ENCODE assay signal across 7 mouse cellular contexts in the genomic region with DNA sequence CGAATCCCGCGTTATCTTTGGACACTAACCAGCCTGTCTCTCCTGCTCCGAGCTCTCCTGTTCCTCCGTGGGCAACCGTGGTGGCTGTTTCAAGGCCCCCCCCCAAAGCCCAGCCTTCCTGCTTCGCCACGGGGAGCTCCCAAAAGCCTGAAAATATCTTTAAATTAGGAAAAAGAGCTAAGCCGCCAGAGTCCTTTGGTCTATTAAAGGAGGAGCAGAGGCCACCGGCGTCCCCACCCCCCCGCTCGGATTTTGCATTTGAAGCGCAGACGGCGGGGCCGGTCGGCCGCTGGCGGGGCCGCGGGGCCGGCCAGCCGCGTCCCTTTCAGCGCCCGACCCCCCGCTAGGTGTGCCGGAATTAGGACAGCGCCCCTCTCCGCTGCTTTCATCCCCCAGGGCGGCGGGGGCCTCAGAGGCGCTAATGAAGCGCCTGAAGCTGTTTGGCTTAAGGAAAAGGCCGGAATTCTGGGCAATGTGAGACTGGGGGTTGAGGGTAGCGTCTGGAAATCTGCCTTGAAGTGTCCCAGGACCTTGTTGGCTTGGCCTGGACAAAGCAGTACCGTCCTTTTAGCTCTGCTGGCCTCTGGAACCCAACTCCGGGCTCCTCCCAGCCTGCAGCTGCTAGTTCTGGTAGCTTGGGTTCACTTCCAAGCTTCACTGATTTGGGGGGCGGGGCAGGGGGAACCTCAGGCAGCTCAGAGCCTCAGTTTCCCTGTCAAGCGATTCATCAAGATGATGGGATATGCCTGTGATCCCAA. TPM values are rescaled to one million over a fixed set of nuclear protein-coding genes. Genes with fewer than 3 reads are reported as not detected.
DNase-seq lines count a peak whose midpoint lies in the region; ATAC-seq lines count a peak whose summit lies in the region.

No protein-coding gene starts in this region.

- WGBS in hindbrain, embryonic 13.5 days, result 1% methylated on average over 41 of the region's 41 CpGs
- under 1% methylated on average over 41 of the region's 41 CpGs for WGBS in midbrain, embryonic 13.5 days

- H3K36me3 ChIP-seq in hindbrain, embryonic 13.5 days, result no peaks in the 10 kb centered on the region
- no peaks in the 10 kb centered on the region for H3K36me3 ChIP-seq in midbrain, embryonic 13.5 days

- peak overlapping the region; percentile 23; the same call in 1 of the 2 replicates for H3K27ac ChIP-seq in hindbrain, embryonic 13.5 days
- peak overlapping the region; percentile 89 for H3K27ac ChIP-seq in midbrain, embryonic 13.5 days

- peak overlapping the region; percentile 65 for H3K4me3 ChIP-seq in hindbrain, embryonic 13.5 days
- peak overlapping the region; percentile 71 for H3K4me3 ChIP-seq in midbrain, embryonic 13.5 days (replicated peaks)

- peaks cover 26% of the 10 kb centered on the region for H3K4me1 ChIP-seq in hindbrain, embryonic 13.5 days (replicated peaks)
- H3K4me1 ChIP-seq in midbrain, embryonic 13.5 days (replicated peaks), result peaks cover 25% of the 10 kb centered on the region

- H3K9ac ChIP-seq in hindbrain, embryonic 13.5 days, result peak overlapping the region; percentile 87
- H3K9ac ChIP-seq in midbrain, embryonic 13.5 days (replicated peaks), result peak overlapping the region; percentile 86

- peak; percentile 20 for DNase-seq in right cerebral cortex, postnatal 14 days
- DNase-seq in right cerebral cortex, adult 18-20 months, result no peak
- peak; percentile 65 for DNase-seq in embryo, embryonic 11 days
- DNase-seq in T-cell, adult 2 months (ENCODE audit: low spot score), result no peak
- no peak for DNase-seq in thymus, postnatal 14 days

- H3K4me2 ChIP-seq in hindbrain, embryonic 13.5 days, result peak overlapping the region; percentile 91
- peak overlapping the region; percentile 91 for H3K4me2 ChIP-seq in midbrain, embryonic 13.5 days (replicated peaks)

- no peak for ATAC-seq in hindbrain, embryonic 13.5 days (ENCODE audit: low FRiP score)
- ATAC-seq in midbrain, embryonic 13.5 days, result peak; percentile 27; the same call in 1 of the 2 replicates

- H3K27me3 ChIP-seq in hindbrain, embryonic 13.5 days, result peaks cover 12% of the 10 kb centered on the region; the same call in 1 of the 2 replicates
- H3K27me3 ChIP-seq in midbrain, embryonic 13.5 days, result peaks cover 16% of the 10 kb centered on the region

- H3K9me3 ChIP-seq in hindbrain, embryonic 13.5 days, result no peaks in the 10 kb centered on the region
- 0 out of 2 replicates have a peak, but pooled peaks cover 6% of the 10 kb centered on the region for H3K9me3 ChIP-seq in midbrain, embryonic 13.5 days

RNA-seq across cellular contexts. Expression of a gene that starts 23.6 kb away (rescaled TPM):
- 47.9 and 49.3 TPM in 2 replicates for polyA plus RNA-seq in hindbrain, embryonic 13.5 days (2015; fragmentation: Nextera tagmentation; extraction: Ambion mirVana)
- polyA plus RNA-seq in midbrain, embryonic 13.5 days (2015; fragmentation: Nextera tagmentation; extraction: Ambion mirVana), result 45.1 and 46.1 TPM in 2 replicates

Comparison
In these comparisons a context has a peak if more than half of its experiments do, and no peak if none do; other contexts are left out.
1. DNase-seq: peak in right cerebral cortex, postnatal 14 days (single experiment) and embryo, embryonic 11 days (single experiment); none in right cerebral cortex, adult 18-20 months (single experiment), T-cell, adult 2 months (single experiment) and thymus, postnatal 14 days (single experiment).